Mouse (Mus musculus) gastrocnemius, postnatal 25 days (tissue): Measurements from ENCODE around the gene Scml4. TPM values are rescaled to one million over a fixed set of nuclear protein-coding genes. Genes with fewer than 3 reads are reported as not detected.
A peak's percentile ranks its signal among the peaks of the same experiment; 100 is the strongest.

Experiments used
- DNase-seq: peaks from one replicate; pipeline ENCODE4 v3.0.0; 2022
- total RNA-seq, 2 experiments: library from RNA; stranded (reverse); gene quantifications; 1 replicate in 1 of 2; 2 replicates in 1 of 2; pipeline ENCODE4 v1.2.3; 2021

Gene Scml4
- total RNA-seq, 2 experiments from 2014 or later: 1.4 TPM

DNA sequence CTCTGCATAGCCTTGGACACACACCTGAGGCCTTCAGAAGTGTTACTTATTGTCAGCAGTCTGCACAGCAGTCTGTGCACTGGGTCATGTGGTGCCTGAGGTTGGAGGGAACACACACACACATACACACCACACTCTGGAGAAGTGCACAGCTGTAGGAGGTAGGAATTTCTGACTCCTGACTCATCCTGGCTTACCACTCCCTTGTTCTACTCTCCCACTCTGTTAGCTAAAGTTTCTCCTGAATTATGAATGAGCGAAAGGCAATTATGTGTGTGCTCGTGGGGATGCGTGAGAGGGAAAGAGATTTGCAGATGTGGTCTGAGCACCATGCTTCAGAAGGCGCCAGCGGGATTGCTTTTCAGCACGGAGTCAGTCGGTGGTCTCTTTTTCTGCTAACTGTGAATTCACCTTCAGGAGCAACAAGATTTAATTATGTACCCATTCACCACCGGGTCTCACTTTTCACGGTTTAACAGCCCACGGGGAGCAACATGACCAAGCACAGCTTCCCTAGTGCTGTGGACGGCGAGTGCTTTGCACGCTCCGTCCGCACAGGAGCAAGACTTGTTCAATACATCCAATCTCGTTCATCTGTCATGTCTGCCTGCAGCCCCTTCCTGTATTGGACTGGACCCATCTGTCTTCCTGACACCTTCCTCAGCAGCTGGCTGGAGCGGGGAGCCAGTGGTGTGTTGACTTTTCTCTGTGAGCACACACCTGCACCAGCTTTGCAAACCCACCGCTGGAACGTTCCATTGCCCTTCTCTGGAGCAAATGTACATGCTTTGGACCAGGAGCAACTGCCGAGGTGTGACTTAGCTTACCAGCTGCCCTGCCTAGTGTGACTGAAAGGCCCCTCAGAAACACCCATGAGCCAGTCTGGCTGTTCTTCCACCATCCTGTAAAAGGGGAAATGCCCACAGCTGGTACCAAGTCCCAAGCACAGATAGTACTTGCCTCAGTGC is 91.2 kb downstream of the Scml4 start:
- no peak for DNase-seq

DNA sequence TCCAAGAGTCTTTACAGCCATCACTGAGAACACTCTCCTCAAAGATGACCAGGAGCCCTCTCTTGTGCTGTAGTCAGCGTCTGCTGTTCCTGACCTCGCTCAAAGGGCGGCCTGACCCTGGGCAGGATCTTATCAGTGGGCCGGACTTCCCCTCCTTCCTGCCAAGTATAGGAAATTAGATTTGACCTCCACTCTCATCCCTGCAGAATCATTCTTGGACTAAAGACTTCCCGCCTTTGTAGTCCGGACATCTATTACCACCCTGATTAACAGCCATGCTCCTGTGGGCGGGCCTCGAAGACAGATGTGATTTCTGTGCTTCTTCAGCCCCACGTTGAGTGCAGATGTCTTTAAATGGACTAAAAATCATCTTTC is 91.9 kb downstream of the Scml4 start:
- no peak for DNase-seq

DNA sequence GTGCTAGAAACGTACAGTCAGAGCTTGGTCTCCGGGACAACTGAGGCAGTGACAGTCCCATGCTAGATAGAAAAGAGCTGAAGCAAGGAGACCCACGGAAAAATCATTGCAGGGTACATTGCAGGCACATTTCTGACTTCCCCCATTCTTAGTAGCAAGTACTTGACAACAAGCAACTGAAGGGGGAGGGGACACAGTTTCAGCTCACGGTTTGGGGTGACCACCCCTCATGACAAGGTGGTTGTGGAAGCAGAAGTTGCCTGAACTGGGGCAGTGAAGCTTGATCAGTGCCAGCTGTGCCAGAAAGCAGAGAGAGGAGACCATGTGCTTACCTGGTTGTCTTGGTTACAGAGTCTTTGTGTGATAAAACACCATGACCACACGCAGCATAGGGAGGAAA is 93.4 kb downstream of the Scml4 start:
- DNase-seq: no peak

GRCm38 (mm10) chr10:42955205-42955604 is 95.0 kb downstream of the Scml4 start:
- DNase-seq: no peak

GRCm38 (mm10) chr10:42957881-42958651 is 97.9 kb downstream of the Scml4 start:
- DNase-seq: peak; percentile 28

DNA sequence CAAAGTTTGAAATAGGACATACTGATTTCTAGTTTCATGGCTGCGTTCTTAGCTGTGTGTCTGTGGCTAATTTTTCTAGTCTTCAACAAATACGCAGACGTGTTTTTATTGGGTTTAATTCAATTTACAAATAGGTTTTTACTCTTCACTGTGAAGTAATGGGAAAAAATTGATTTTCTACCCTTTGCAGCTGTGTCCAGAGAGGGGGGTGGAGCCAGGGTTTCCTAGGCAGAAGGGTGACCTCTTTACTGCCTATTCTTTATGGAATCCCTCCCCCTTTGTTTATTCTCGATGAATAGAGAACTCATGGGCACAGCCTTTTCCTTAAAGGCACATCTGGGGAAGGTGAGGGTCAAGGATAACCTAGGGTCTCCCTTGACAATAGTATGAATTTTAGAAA is 98.5 kb downstream of the Scml4 start:
- DNase-seq: no peak

- no peak for DNase-seq
These were observed 101.6 kb downstream of the Scml4 start for GRCm38 (mm10) chr10:42961771-42962170.

DNA sequence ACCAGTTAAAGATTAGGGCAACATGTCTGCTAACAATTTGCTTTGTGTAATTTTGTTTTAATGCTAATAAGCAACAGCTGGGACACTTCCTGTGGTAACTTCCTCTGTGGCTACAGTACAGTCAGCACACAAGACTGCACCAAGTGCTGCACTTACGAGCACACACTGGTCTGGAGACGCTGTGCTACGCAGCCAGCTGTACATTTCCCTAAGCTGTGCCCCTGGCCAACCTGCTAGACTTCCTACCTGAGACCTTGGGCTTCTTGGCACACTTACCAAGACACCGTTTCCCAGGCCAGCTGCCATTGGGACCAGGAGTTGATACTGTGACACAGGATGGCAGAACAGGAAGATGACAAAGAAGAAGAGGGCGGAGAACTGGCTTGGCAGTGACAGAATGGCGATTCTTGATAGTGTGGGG is 102.0 kb downstream of the Scml4 start:
- no peak for DNase-seq

- peak; percentile 50 for DNase-seq
These were observed 102.5 kb downstream of the Scml4 start for GRCm38 (mm10) chr10:42962655-42963054.

- no peak for DNase-seq
These were observed 102.9 kb downstream of the Scml4 start for GRCm38 (mm10) chr10:42963061-42963460.

DNA sequence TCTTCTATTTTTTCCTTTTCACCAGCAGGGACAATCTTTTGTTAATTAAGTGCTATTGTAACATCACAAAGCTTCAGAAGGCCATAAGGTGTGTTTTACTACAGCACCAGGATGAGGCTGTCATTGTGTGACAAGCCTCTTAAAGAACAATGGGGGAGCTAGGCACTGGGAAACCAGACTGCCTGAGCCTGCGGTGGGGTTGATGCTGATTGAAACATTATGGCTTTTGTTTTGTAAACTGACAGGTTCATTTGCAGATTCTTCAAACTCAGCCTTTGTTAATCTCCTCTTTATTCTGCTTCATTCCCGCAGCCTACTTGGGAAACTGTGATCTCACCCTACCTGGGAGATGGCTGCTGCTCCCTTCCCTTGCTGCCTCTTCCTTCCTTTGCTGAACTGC is 108.2 kb downstream of the Scml4 start:
- DNase-seq: no peak

DNA sequence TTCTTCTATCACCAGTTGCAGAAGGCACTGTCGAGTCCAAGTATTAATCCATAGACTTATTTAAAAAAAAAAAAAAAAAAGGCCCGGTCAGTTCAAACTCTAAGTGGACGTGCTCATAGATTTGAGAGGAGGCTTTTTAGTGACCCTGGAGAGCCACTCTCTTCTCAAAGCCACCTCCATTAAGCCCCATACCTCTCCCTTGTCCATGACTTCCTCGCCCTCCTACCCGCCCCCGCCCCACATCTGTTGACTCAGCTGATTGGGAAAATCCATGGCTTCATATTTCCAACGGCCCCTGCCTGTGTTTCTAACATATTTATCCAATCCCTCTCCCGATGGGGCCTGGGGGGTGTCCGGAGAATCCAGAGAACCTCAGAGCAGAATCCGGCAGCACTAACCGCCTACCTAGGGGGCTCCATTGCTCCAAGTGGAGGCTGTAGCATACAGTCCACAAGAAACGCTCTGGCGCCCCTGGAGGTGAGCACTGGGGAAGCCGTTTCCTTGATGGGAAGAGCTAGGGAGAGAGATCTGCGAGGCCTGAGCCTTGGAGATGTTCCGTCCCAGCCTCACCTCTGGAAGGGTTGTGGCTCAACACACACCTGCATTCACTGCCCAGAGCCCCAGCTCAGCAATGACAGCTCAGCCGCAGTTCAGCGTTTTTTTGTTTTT is 112.5 kb downstream of the Scml4 start:
- peak; percentile 53 for DNase-seq

- no peak for DNase-seq
These were observed 113.4 kb downstream of the Scml4 start for GRCm38 (mm10) chr10:42973537-42973936.

DNA sequence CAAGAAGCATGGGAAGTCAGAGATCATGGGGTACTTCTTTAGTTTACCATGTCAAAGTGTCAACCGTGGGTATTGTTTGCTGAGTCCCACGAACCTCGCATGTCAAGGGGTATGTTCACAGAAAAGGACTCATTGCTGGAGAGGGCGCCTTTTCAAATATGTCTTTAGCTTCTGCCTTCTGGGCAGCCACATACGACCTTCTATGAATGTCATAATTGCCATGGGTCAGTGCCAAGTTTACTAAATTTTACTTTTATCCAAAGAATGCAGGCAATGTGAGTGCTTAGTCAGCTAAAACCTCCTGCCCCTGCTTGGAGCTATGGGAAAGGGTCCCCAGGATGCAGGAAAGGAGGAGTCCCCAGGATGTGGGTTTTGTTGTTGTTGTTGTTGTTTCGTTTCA is 116.4 kb downstream of the Scml4 start:
- DNase-seq: no peak

- DNase-seq: no peak
These were observed 118.2 kb downstream of the Scml4 start for GRCm38 (mm10) chr10:42978346-42978745.

DNA sequence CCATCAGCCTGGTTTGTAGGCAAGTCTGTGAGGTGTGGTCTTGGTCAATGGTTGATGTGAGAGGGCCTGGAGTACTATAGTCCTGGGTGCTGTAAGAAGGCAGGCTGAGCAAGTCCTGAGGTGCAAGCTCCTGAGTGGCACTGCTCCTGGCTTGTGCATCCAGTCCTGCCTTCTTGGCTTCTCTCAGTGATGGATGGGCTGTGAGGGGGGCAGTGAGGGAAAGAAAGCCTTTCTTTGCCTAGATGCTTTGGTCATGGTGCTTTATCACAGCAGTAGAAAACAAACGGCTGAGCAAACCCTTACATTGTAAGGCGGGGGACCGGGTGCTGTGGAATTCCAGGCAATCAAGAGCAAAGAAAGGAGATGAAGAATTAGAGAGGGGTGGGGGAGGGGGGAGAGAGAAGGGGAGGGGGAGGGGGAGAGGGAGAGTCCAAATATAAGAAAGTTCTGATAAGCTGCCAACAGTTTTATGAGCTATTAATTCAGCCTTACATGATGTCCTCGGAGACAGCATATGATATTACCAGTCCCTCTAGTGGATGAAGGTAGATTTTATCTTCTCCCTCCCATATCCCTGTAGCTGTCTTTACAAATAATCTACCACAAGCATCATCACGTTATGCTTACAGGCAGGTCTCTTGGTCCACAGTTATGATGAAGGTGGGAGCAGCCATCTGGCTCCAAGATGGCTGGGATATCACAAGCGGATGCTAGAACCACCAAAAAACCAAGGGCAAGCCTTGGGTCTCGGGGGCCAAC is 121.0 kb downstream of the Scml4 start:
- no peak for DNase-seq

- no peak for DNase-seq
These were observed 124.7 kb downstream of the Scml4 start for GRCm38 (mm10) chr10:42984886-42985285.

DNA sequence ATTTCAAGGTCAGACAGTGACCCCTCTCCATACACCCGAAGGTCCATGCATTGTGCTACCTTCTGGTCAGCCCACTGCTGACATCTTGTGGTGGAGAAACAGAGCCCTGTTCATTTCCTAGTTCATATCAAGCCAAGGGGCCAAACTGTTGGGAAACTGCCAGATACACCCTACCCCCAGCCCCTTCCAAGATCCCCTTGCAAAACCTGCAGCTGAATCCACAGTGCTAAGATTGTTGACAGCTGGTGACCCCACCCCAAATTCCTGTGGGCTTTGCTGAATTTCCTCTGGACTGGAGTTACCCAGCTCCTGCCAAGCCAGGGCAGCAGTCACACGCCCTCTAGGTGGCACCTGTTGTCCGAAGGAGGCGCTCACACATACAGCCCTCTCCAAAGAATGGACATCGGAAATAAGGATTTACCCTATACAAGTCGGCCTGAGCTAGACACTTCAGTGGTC is 127.5 kb downstream of the Scml4 start:
- DNase-seq: peak; percentile 65

DNA sequence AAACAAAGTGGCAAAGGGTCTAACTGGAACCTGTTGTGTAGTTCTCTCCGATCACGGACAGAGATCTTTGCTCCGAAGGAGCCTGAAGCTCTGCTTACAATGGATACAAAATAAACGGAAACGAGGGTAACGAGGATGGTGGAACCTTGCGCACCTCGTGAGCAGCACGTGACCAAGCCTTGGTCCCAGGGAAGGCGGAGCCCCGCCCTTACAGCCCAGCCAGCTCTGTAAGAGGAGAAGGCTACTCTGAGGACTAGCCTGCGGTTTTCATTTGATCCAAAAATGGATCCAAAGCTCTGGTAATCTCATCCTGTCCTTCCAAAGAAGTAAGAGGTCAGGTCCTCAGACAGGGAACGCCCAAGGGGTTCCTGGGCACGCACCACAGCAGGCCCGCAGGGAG is 128.5 kb downstream of the Scml4 start:
- DNase-seq: peak; percentile 77

DNA sequence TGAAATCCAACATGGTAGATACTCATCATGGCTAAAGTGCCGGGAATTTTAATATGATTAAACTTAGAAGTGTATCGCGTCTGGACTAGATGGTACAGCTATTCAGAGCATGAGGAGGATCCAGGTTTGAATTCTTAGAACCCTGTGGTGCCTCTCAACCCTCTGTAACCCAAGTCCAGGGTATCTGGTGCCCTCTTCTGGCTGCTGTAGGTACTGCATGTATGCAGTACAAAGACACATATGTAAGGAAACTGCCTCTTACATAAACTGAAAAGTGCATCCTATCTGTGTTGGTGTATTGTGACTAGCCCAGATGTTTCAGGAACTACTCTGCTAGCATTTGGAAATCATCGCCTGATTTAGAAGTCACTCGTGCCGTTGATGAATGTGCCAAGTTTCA is 129.7 kb downstream of the Scml4 start:
- no peak for DNase-seq

- no peak for DNase-seq
These were observed 130.8 kb downstream of the Scml4 start for GRCm38 (mm10) chr10:42991018-42991417.

DNA sequence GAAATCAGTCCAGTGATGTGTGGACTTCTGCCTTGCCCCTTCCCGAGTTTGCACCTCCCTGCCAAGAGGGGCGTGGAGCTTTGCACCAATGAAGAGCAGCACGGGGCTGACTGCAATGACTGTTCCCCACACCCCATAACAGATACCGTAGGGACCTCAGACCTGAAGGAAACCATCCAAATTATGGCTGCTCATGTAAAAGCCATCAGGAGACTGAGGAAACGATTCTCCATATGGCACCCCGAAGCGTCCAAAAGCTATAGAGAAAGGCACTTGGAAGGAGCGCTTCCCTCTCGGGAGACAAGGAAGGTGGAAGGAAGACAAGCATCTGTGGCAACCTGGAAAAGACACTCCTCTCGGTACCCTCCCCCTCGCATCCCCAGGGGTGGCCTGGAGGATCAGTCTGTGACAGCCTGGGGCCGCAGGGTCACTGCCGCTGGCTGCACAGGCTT is 134.2 kb downstream of the Scml4 start:
- peak; percentile 73 for DNase-seq
